Mouse (Mus musculus) liver, adult 2 months (tissue): ENCODE results near the gene Rsph9.

Experiments used
- CTCF ChIP-seq: fragments of 200-500 bp; IDR thresholded peaks from 2 replicates; pipeline ENCODE4 v1.5.1; 2011; ENCODE audit warnings: low read depth, low read length, control low read depth
- POLR2A ChIP-seq: fragments of 200-500 bp; IDR thresholded peaks from 2 replicates; pipeline ENCODE4 v1.6.1; 2011; ENCODE audit warnings: low read length, control low read depth; ENCODE audit not compliant: insufficient read depth; ENCODE audit errors: extremely low read depth

- no peak for TF ChIP-seq CTCF
- TF ChIP-seq POLR2A = no peak
These were observed 65.0 kb downstream of the Rsph9 start for GRCm38 (mm10) chr17:46079037-46079436.
